Mouse (Mus musculus): Measurements from ENCODE around the gene Chac1. TPM values are rescaled to one million over a fixed set of nuclear protein-coding genes. Genes with fewer than 3 reads are reported as not detected.

The Chac1 gene
- polyA plus RNA-seq, 1 experiment from 2014 or later, result 2.0 TPM

- Histone ChIP-seq H3K4me1 (replicated peaks; ENCODE audit: control insufficient read depth, insufficient read depth) (peaks cover 7% of the 10 kb centered on the region), H3K27ac (replicated peaks) (no peak overlapping the region), H3K9ac (ENCODE audit: low read length) (peak overlapping the region; percentile 35; the same call in 1 of the 2 replicates), H3K27me3 (ENCODE audit: control insufficient read depth, insufficient read depth, low read length) (0 out of 2 replicates have a peak, but pooled peaks cover 10% of the 10 kb centered on the region), H3K9me3 (ENCODE audit: control insufficient read depth, low read length) (no peaks in the 10 kb centered on the region), H3K36me3 (ENCODE audit: control insufficient read depth, insufficient read depth, low read length) (no peaks in the 10 kb centered on the region), H3K4me2 (replicated peaks; ENCODE audit: low read depth) (peak overlapping the region; percentile 55), H3K4me3 (ENCODE audit: low read depth, low read length) (peak overlapping the region; percentile 32)
- peak; percentile 37 for DNase-seq (ENCODE audit: low spot score)
- TF ChIP-seq CTCF (IDR thresholded peaks at IDR 0.05; ENCODE audit: low read depth) (0 out of 2 replicates have a peak, but pooled peaks have one; percentile 7), EP300 (optimal IDR thresholded peaks at IDR 0.05) (no peak)
- 10% methylated on average over 48 of the region's 48 CpGs for WGBS
- ATAC-seq (ENCODE audit: low FRiP score, low TSS enrichment), result no peak
Measured at GRCm38 (mm10) chr2:119321771-119322586, 29.1 kb upstream of the Chac1 start.

- H3K27ac ChIP-seq (replicated peaks), result no peak overlapping the region
- H3K27me3 ChIP-seq (ENCODE audit: control insufficient read depth, insufficient read depth, low read length), result 0 out of 2 replicates have a peak, but pooled peaks cover 13% of the 10 kb centered on the region
- DNase-seq (ENCODE audit: low spot score), result peak; percentile 68
- H3K4me1 ChIP-seq (replicated peaks; ENCODE audit: control insufficient read depth, insufficient read depth), result peaks cover 7% of the 10 kb centered on the region
- no peak for TF ChIP-seq EP300 (optimal IDR thresholded peaks at IDR 0.05)
- no peaks in the 10 kb centered on the region for H3K36me3 ChIP-seq (ENCODE audit: control insufficient read depth, insufficient read depth, low read length)
- 22% methylated on average over 37 of the region's 39 CpGs for WGBS
- H3K9me3 ChIP-seq (ENCODE audit: control insufficient read depth, low read length), result no peaks in the 10 kb centered on the region
- ATAC-seq (ENCODE audit: low FRiP score, low TSS enrichment), result no peak
- H3K9ac ChIP-seq (ENCODE audit: low read length), result peak overlapping the region; percentile 35; the same call in 1 of the 2 replicates
- peak overlapping the region; percentile 55 for H3K4me2 ChIP-seq (replicated peaks; ENCODE audit: low read depth)
- H3K4me3 ChIP-seq (ENCODE audit: low read depth, low read length), result peak overlapping the region; percentile 32
Measured at GRCm38 (mm10) chr2:119322587-119323300, 28.3 kb upstream of the Chac1 start.

- no peak for ATAC-seq (ENCODE audit: low FRiP score, low TSS enrichment)
- WGBS, result 24% methylated on average over 24 of the region's 32 CpGs
- H3K4me3 ChIP-seq (ENCODE audit: low read depth, low read length), result no peak overlapping the region
- peak overlapping the region; percentile 75; the same call in 1 of the 2 replicates for H3K27ac ChIP-seq (replicated peaks)
- peak overlapping the region; percentile 13; the same call in 1 of the 2 replicates for H3K9ac ChIP-seq (ENCODE audit: low read length)
- H3K4me1 ChIP-seq (replicated peaks; ENCODE audit: control insufficient read depth, insufficient read depth), result peaks cover 7% of the 10 kb centered on the region
- DNase-seq (ENCODE audit: low spot score), result no peak
- H3K36me3 ChIP-seq (ENCODE audit: control insufficient read depth, insufficient read depth, low read length), result no peaks in the 10 kb centered on the region
- H3K27me3 ChIP-seq (ENCODE audit: control insufficient read depth, insufficient read depth, low read length), result peaks cover 15% of the 10 kb centered on the region; the same call in 1 of the 2 replicates
- no peak for TF ChIP-seq CTCF (IDR thresholded peaks at IDR 0.05; ENCODE audit: low read depth)
- TF ChIP-seq EP300 (optimal IDR thresholded peaks at IDR 0.05), result no peak
- H3K4me2 ChIP-seq (replicated peaks; ENCODE audit: low read depth), result peak overlapping the region; percentile 88
- H3K9me3 ChIP-seq (ENCODE audit: control insufficient read depth, low read length), result no peaks in the 10 kb centered on the region
Measured at GRCm38 (mm10) chr2:119323866-119324575, 27.0 kb upstream of the Chac1 start.

- peaks cover 15% of the 10 kb centered on the region; the same call in 1 of the 2 replicates for H3K27me3 ChIP-seq (ENCODE audit: control insufficient read depth, insufficient read depth, low read length)
- H3K9me3 ChIP-seq (ENCODE audit: control insufficient read depth, low read length), result no peaks in the 10 kb centered on the region
- ATAC-seq (ENCODE audit: low FRiP score, low TSS enrichment) (peak; percentile 72), DNase-seq (ENCODE audit: low spot score) (peak; percentile 83)
- H3K36me3 ChIP-seq (ENCODE audit: control insufficient read depth, insufficient read depth, low read length), result no peaks in the 10 kb centered on the region
- no peak overlapping the region for H3K9ac ChIP-seq (ENCODE audit: low read length)
- TF ChIP-seq EP300 (optimal IDR thresholded peaks at IDR 0.05), result no peak
- no peak for TF ChIP-seq CTCF (IDR thresholded peaks at IDR 0.05; ENCODE audit: low read depth)
- H3K4me2 ChIP-seq (replicated peaks; ENCODE audit: low read depth), result peak overlapping the region; percentile 88
- peaks cover 7% of the 10 kb centered on the region for H3K4me1 ChIP-seq (replicated peaks; ENCODE audit: control insufficient read depth, insufficient read depth)
- H3K4me3 ChIP-seq (ENCODE audit: low read depth, low read length), result peak overlapping the region; percentile 55
- under 1% methylated on average over 30 of the region's 32 CpGs for WGBS
- H3K27ac ChIP-seq (replicated peaks), result peak overlapping the region; percentile 75
Measured at GRCm38 (mm10) chr2:119324576-119325318, 26.3 kb upstream of the Chac1 start.

- peak within 1 kb of the TSS; percentile 88 for H3K4me2 ChIP-seq (replicated peaks; ENCODE audit: low read depth)
- TF ChIP-seq CTCF (IDR thresholded peaks at IDR 0.05; ENCODE audit: low read depth) (peak; percentile 41), EP300 (optimal IDR thresholded peaks at IDR 0.05) (no peak)
- peak; percentile 73 for ATAC-seq (ENCODE audit: low FRiP score, low TSS enrichment)
- H3K9me3 ChIP-seq (ENCODE audit: control insufficient read depth, low read length), result no peaks in the 10 kb centered on the region
- peak within 1 kb of the TSS; percentile 65 for H3K9ac ChIP-seq (ENCODE audit: low read length)
- no peaks in the 10 kb centered on the region for H3K36me3 ChIP-seq (ENCODE audit: control insufficient read depth, insufficient read depth, low read length)
- peak; percentile 89 for DNase-seq (ENCODE audit: low spot score)
- peaks cover 7% of the 10 kb centered on the region for H3K4me1 ChIP-seq (replicated peaks; ENCODE audit: control insufficient read depth, insufficient read depth)
- peak within 1 kb of the TSS; percentile 55 for H3K4me3 ChIP-seq (ENCODE audit: low read depth, low read length)
- under 1% methylated on average over 33 of the region's 33 CpGs for WGBS
- peak within 1 kb of the TSS; percentile 75 for H3K27ac ChIP-seq (replicated peaks)
- peaks cover 15% of the 10 kb centered on the region; the same call in 1 of the 2 replicates for H3K27me3 ChIP-seq (ENCODE audit: control insufficient read depth, insufficient read depth, low read length)
Measured at GRCm38 (mm10) chr2:119325568-119326143, 25.4 kb upstream of the Chac1 start, which contains the start of gene Dll4. Gene Dll4 (plus strand): TSS chr2:119325784.
